Mouse (Mus musculus) myocyte (in vitro differentiated cells): ENCODE measurements at regions not wholly inside any gene's neighbourhood (a gene's known extent, or its start where the extent isn't known, plus 50 kb on each side); places are given as distances from the start of the nearest gene placed in this dataset.
A peak's percentile ranks its signal among the peaks of the same experiment; 100 is the strongest.

ENCODE experiments used
- H3K27me3 ChIP-seq: one replicate; pipeline ENCODE4 v1.6.1; 2011; ENCODE audit not compliant: control insufficient read depth, insufficient read depth, insufficient read length
- H3K36me3 ChIP-seq: one replicate; pipeline ENCODE4 v1.6.1; 2011; ENCODE audit not compliant: control insufficient read depth, insufficient read depth
- H3K4me2 ChIP-seq: one replicate; pipeline ENCODE4 v1.6.1; 2011; ENCODE audit warnings: low read depth, control low read depth
- H3K4me3 ChIP-seq: one replicate; pipeline ENCODE4 v1.5.1; 2011; ENCODE audit warnings: mild to moderate bottlenecking, control low read depth, moderate library complexity
- H3K79me2 ChIP-seq: one replicate; pipeline ENCODE4 v1.6.1; 2011; ENCODE audit not compliant: control insufficient read depth, insufficient read depth
- H3ac ChIP-seq: one replicate; pipeline ENCODE4 v1.6.1; 2011; ENCODE audit not compliant: control insufficient read depth, insufficient read length
- CEBPB ChIP-seq: IDR thresholded peaks from 2 replicates; pipeline ENCODE4 v1.6.1; 2011; ENCODE audit warnings: mild to moderate bottlenecking, moderate library complexity; ENCODE audit not compliant: poor library complexity, insufficient read depth, severe bottlenecking
- E2F4 ChIP-seq: IDR thresholded peaks from one replicate; pipeline ENCODE4 v1.6.1; 2011; ENCODE audit warnings: mild to moderate bottlenecking, control low read depth, moderate library complexity; ENCODE audit not compliant: insufficient read depth
- MAX ChIP-seq: IDR thresholded peaks from one replicate; pipeline ENCODE4 v1.6.1; 2011; ENCODE audit warnings: low read depth, mild to moderate bottlenecking, control low read depth
- MYOD1 ChIP-seq, 3 experiments: IDR thresholded peaks; one replicate each; pipeline ENCODE4 v1.6.1; 2011; ENCODE audit warnings: control low read depth in 2 of 3, low read depth in 2 of 3, mild to moderate bottlenecking in 2 of 3, moderate library complexity in 1 of 3; ENCODE audit not compliant: insufficient read length in 2 of 3, control insufficient read depth in 1 of 3
- MYOG ChIP-seq, 3 experiments: IDR thresholded peaks; one replicate each; pipeline ENCODE4 v1.6.1; 2011; ENCODE audit warnings: control low read depth in 2 of 3, low read depth in 2 of 3, mild to moderate bottlenecking in 2 of 3; ENCODE audit not compliant: insufficient read length in 2 of 3, control insufficient read depth in 1 of 3, insufficient read depth in 1 of 3
- POLR2A ChIP-seq: IDR thresholded peaks from one replicate; pipeline ENCODE4 v1.6.1; 2011; ENCODE audit warnings: low read depth, mild to moderate bottlenecking, control low read depth, moderate library complexity; ENCODE audit not compliant: insufficient read length
- POLR2AphosphoS2 ChIP-seq: IDR thresholded peaks from one replicate; pipeline ENCODE4 v1.6.1; 2011; ENCODE audit warnings: low read depth, control low read depth; ENCODE audit not compliant: insufficient read length
- REST ChIP-seq: IDR thresholded peaks from one replicate; pipeline ENCODE4 v1.6.1; 2011; ENCODE audit warnings: mild to moderate bottlenecking, control low read depth, moderate library complexity; ENCODE audit not compliant: insufficient read depth, insufficient read length
- SRF ChIP-seq: IDR thresholded peaks from one replicate; pipeline ENCODE4 v1.6.1; 2011; ENCODE audit warnings: low read depth; ENCODE audit not compliant: control insufficient read depth, insufficient read length
- TCF12 ChIP-seq: IDR thresholded peaks from one replicate; pipeline ENCODE4 v1.6.1; 2011; ENCODE audit warnings: mild to moderate bottlenecking, control low read depth; ENCODE audit not compliant: poor library complexity, insufficient read depth, severe bottlenecking
- TCF3 ChIP-seq: IDR thresholded peaks from one replicate; pipeline ENCODE4 v1.6.1; 2011; ENCODE audit warnings: low read depth, control low read depth; ENCODE audit not compliant: insufficient read length
- USF1 ChIP-seq: IDR thresholded peaks from one replicate; pipeline ENCODE4 v1.6.1; 2011; ENCODE audit warnings: low read depth, mild to moderate bottlenecking, control low read depth, moderate library complexity

- no peaks in the 10 kb centered on the region for H3K27me3 ChIP-seq
- no peaks in the 10 kb centered on the region for H3K79me2 ChIP-seq
- H3K4me3 ChIP-seq, result no peak overlapping the region
- TF ChIP-seq REST, result no peak
- no peaks in the 10 kb centered on the region for H3K36me3 ChIP-seq
- H3ac ChIP-seq, result no peak overlapping the region
- H3K4me2 ChIP-seq, result peak overlapping the region; percentile 19
Measured at GRCm38 (mm10) chr13:5059859-5060258, 450.9 kb upstream of the Akr1e1 start.

GRCm38 (mm10) chr13:5060462-5060861 is 451.5 kb upstream of the Akr1e1 start:
- Histone ChIP-seq H3K36me3 (no peaks in the 10 kb centered on the region), H3K4me3 (no peak overlapping the region), H3K27me3 (no peaks in the 10 kb centered on the region), H3K4me2 (peak overlapping the region; percentile 19), H3K79me2 (no peaks in the 10 kb centered on the region), H3ac (no peak overlapping the region)
- TF ChIP-seq MAX, result no peak
- no peak for TF ChIP-seq MYOG (IDR thresholded peaks at IDR 0.05; ENCODE audit: control insufficient read depth in 1 of 3, insufficient read depth in 1 of 3, insufficient read length in 2 of 3, low read depth in 2 of 3)
- TF ChIP-seq USF1, result peak; percentile 68
- TF ChIP-seq TCF12, result no peak
- no peak for TF ChIP-seq MYOD1 (IDR thresholded peaks at IDR 0.05; ENCODE audit: control insufficient read depth in 1 of 3, insufficient read length in 2 of 3, low read depth in 2 of 3)
- no peak for TF ChIP-seq TCF3
- TF ChIP-seq REST, result no peak

- Histone ChIP-seq H3K4me2 (no peak overlapping the region), H3K36me3 (no peaks in the 10 kb centered on the region), H3ac (no peak overlapping the region), H3K27me3 (no peaks in the 10 kb centered on the region), H3K79me2 (no peaks in the 10 kb centered on the region), H3K4me3 (no peak overlapping the region)
- TF ChIP-seq POLR2A (no peak), E2F4 (no peak), REST (no peak), SRF (no peak), MAX (no peak)
Measured at GRCm38 (mm10) chr13:5107454-5107853, 498.5 kb upstream of the Akr1e1 start.

GRCm38 (mm10) chr13:5154911-5155310 is 545.9 kb upstream of the Akr1e1 start:
- H3K4me3 ChIP-seq, result no peak overlapping the region
- no peaks in the 10 kb centered on the region for H3K36me3 ChIP-seq
- H3K79me2 ChIP-seq, result no peaks in the 10 kb centered on the region
- H3ac ChIP-seq, result no peak overlapping the region
- no peaks in the 10 kb centered on the region for H3K27me3 ChIP-seq
- no peak overlapping the region for H3K4me2 ChIP-seq
- no peak for TF ChIP-seq REST
- no peak for TF ChIP-seq TCF3

- H3K4me2 ChIP-seq, result no peak overlapping the region
- H3K36me3 ChIP-seq, result no peaks in the 10 kb centered on the region
- TF ChIP-seq E2F4 (no peak), POLR2A (no peak), USF1 (no peak), POLR2AphosphoS2 (no peak), REST (no peak), MYOD1 (IDR thresholded peaks at IDR 0.05; ENCODE audit: control insufficient read depth in 1 of 3, insufficient read length in 2 of 3, low read depth in 2 of 3) (no peak), SRF (no peak)
- no peaks in the 10 kb centered on the region for H3K79me2 ChIP-seq
- H3K27me3 ChIP-seq, result no peaks in the 10 kb centered on the region
- no peak overlapping the region for H3K4me3 ChIP-seq
- H3ac ChIP-seq, result no peak overlapping the region
Measured at GRCm38 (mm10) chr13:5159765-5160684, 551.1 kb upstream of the Akr1e1 start.

DNA sequence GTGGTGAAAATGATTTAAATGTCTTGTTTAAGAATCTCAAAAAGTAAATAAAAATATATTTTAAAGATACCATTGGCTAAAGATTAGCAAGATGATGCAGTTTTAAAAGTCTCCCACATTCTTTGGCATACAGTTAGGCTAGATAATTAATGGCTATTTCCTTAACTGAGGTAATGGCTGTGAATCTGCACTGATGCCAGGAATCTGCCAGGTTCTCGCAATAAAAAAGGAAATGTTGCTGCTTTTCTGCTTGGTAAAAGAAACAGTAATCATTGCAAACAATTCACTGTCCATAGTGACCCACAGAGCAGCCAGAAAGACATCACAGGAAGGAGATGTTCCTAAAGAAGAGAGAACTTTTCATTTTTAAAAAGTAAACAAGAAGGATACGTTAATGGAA is 557.7 kb upstream of the Akr1e1 start:
- no peak overlapping the region for H3K4me2 ChIP-seq
- H3K36me3 ChIP-seq, result no peaks in the 10 kb centered on the region
- no peaks in the 10 kb centered on the region for H3K79me2 ChIP-seq
- H3K4me3 ChIP-seq, result no peak overlapping the region
- no peak overlapping the region for H3ac ChIP-seq
- no peaks in the 10 kb centered on the region for H3K27me3 ChIP-seq
- no peak for TF ChIP-seq TCF12
- no peak for TF ChIP-seq MYOD1 (IDR thresholded peaks at IDR 0.05; ENCODE audit: control insufficient read depth in 1 of 3, insufficient read length in 2 of 3, low read depth in 2 of 3)
- no peak for TF ChIP-seq USF1
- no peak for TF ChIP-seq E2F4
- no peak for TF ChIP-seq POLR2A
- no peak for TF ChIP-seq SRF
- TF ChIP-seq CEBPB, result no peak
- no peak for TF ChIP-seq TCF3
- no peak for TF ChIP-seq POLR2AphosphoS2
- no peak for TF ChIP-seq REST
- no peak for TF ChIP-seq MAX
- no peak for TF ChIP-seq MYOG (IDR thresholded peaks at IDR 0.05; ENCODE audit: control insufficient read depth in 1 of 3, insufficient read depth in 1 of 3, insufficient read length in 2 of 3, low read depth in 2 of 3)
